Mouse (Mus musculus): ENCODE data around the gene Ssbp4. TPM values are rescaled to one million over a fixed set of nuclear protein-coding genes. Genes with fewer than 3 reads are reported as not detected.
A peak's percentile ranks its signal among the peaks of the same experiment; 100 is the strongest.
"Not testable (repeated sequence)": the region's sequence is repeated elsewhere in the genome, so short reads cannot be mapped to it uniquely, and the experiment has no call there.

Ssbp4 gene
- polyA plus RNA-seq, 1 experiment = 181 TPM

GRCm38 (mm10) chr8:70593173-70593572, 15.5 kb downstream of the Ssbp4 start:
- H3K27ac ChIP-seq (ENCODE audit: insufficient read depth, low read length) = no peak overlapping the region; the same call in 1 of the 2 replicates
- WGBS = 74% methylated on average over 8 of the region's 8 CpGs
- no peak overlapping the region for H3K4me3 ChIP-seq (replicated peaks; ENCODE audit: insufficient read depth, low read depth, low read length)
- no peak for DNase-seq
- TF ChIP-seq POLR2A (IDR thresholded peaks at IDR 0.05; ENCODE audit: borderline replicate concordance, insufficient read depth, low read length) (no peak), CTCF (IDR thresholded peaks at IDR 0.05; ENCODE audit: borderline replicate concordance, insufficient read depth, low read depth, low read length) (no peak)
- no peaks in the 10 kb centered on the region for H3K27me3 ChIP-seq (ENCODE audit: control insufficient read depth, insufficient read depth, low read length)
- peaks cover 9% of the 10 kb centered on the region; the same call in 1 of the 2 replicates for H3K4me1 ChIP-seq (ENCODE audit: control insufficient read depth, insufficient read depth, low read length)

- Histone ChIP-seq H3K27me3 (ENCODE audit: control insufficient read depth, insufficient read depth, low read length) (no peaks in the 10 kb centered on the region), H3K27ac (ENCODE audit: insufficient read depth, low read length) (no peak overlapping the region), H3K4me3 (replicated peaks; ENCODE audit: insufficient read depth, low read depth, low read length) (no peak overlapping the region), H3K4me1 (ENCODE audit: control insufficient read depth, insufficient read depth, low read length) (peaks cover 9% of the 10 kb centered on the region; the same call in 1 of the 2 replicates)
- TF ChIP-seq CTCF (IDR thresholded peaks at IDR 0.05; ENCODE audit: borderline replicate concordance, insufficient read depth, low read depth, low read length) (no peak), POLR2A (IDR thresholded peaks at IDR 0.05; ENCODE audit: borderline replicate concordance, insufficient read depth, low read length) (no peak)
- no peak for DNase-seq
- WGBS = 64% methylated on average over 12 of the region's 12 CpGs
Observed at GRCm38 (mm10) chr8:70591569-70591968, 17.1 kb downstream of the Ssbp4 start.

GRCm38 (mm10) chr8:70587955-70588354, 20.7 kb downstream of the Ssbp4 start:
- 97% methylated on average over 4 of the region's 4 CpGs for WGBS
- H3K4me3 ChIP-seq (replicated peaks; ENCODE audit: insufficient read depth, low read depth, low read length); DNase-seq; H3K27ac ChIP-seq (ENCODE audit: insufficient read depth, low read length); H3K27me3 ChIP-seq (ENCODE audit: control insufficient read depth, insufficient read depth, low read length): not testable (repeated sequence)
- H3K4me1 ChIP-seq (ENCODE audit: control insufficient read depth, insufficient read depth, low read length) = peaks cover 20% of the 10 kb centered on the region

- TF ChIP-seq POLR2A (IDR thresholded peaks at IDR 0.05; ENCODE audit: borderline replicate concordance, insufficient read depth, low read length) (no peak), CTCF (IDR thresholded peaks at IDR 0.05; ENCODE audit: borderline replicate concordance, insufficient read depth, low read depth, low read length) (peak; percentile 72)
- no peaks in the 10 kb centered on the region for H3K27me3 ChIP-seq (ENCODE audit: control insufficient read depth, insufficient read depth, low read length)
- peaks cover 22% of the 10 kb centered on the region for H3K4me1 ChIP-seq (ENCODE audit: control insufficient read depth, insufficient read depth, low read length)
- WGBS = 46% methylated on average over 7 of the region's 7 CpGs
- H3K27ac ChIP-seq (ENCODE audit: insufficient read depth, low read length) = peak overlapping the region; percentile 49; the same call in 1 of the 2 replicates
- H3K4me3 ChIP-seq (replicated peaks; ENCODE audit: insufficient read depth, low read depth, low read length) = no peak overlapping the region
- DNase-seq = peak; percentile 62 to 67
Observed at GRCm38 (mm10) chr8:70585258-70585652, 23.4 kb downstream of the Ssbp4 start.

GRCm38 (mm10) chr8:70584606-70585257, 23.9 kb downstream of the Ssbp4 start:
- no peaks in the 10 kb centered on the region for H3K27me3 ChIP-seq (ENCODE audit: control insufficient read depth, insufficient read depth, low read length)
- H3K27ac ChIP-seq (ENCODE audit: insufficient read depth, low read length) = peak overlapping the region; percentile 57
- H3K4me1 ChIP-seq (ENCODE audit: control insufficient read depth, insufficient read depth, low read length) = peaks cover 22% of the 10 kb centered on the region
- WGBS = 67% methylated on average over 9 of the region's 9 CpGs
- no peak overlapping the region for H3K4me3 ChIP-seq (replicated peaks; ENCODE audit: insufficient read depth, low read depth, low read length)
- TF ChIP-seq CTCF (IDR thresholded peaks at IDR 0.05; ENCODE audit: borderline replicate concordance, insufficient read depth, low read depth, low read length) (no peak), POLR2A (IDR thresholded peaks at IDR 0.05; ENCODE audit: borderline replicate concordance, insufficient read depth, low read length) (no peak)
- DNase-seq = no peak

- Histone ChIP-seq H3K4me3 (replicated peaks; ENCODE audit: insufficient read depth, low read depth, low read length) (no peak overlapping the region), H3K27me3 (ENCODE audit: control insufficient read depth, insufficient read depth, low read length) (no peaks in the 10 kb centered on the region), H3K27ac (ENCODE audit: insufficient read depth, low read length) (peak overlapping the region; percentile 57), H3K4me1 (ENCODE audit: control insufficient read depth, insufficient read depth, low read length) (peaks cover 22% of the 10 kb centered on the region)
- DNase-seq = peak; percentile 80 to 86
- 10% methylated on average over 18 of the region's 18 CpGs for WGBS
- TF ChIP-seq CTCF (IDR thresholded peaks at IDR 0.05; ENCODE audit: borderline replicate concordance, insufficient read depth, low read depth, low read length) (no peak), POLR2A (IDR thresholded peaks at IDR 0.05; ENCODE audit: borderline replicate concordance, insufficient read depth, low read length) (no peak)
Observed at GRCm38 (mm10) chr8:70583476-70584387, 24.9 kb downstream of the Ssbp4 start.

GRCm38 (mm10) chr8:70577207-70577606, 31.5 kb downstream of the Ssbp4 start:
- no peaks in the 10 kb centered on the region for H3K27me3 ChIP-seq (ENCODE audit: control insufficient read depth, insufficient read depth, low read length)
- TF ChIP-seq POLR2A (IDR thresholded peaks at IDR 0.05; ENCODE audit: borderline replicate concordance, insufficient read depth, low read length) = no peak
- no peak for TF ChIP-seq CTCF (IDR thresholded peaks at IDR 0.05; ENCODE audit: borderline replicate concordance, insufficient read depth, low read depth, low read length)
- WGBS = 34% methylated on average over 3 of the region's 3 CpGs
- no peak overlapping the region for H3K4me3 ChIP-seq (replicated peaks; ENCODE audit: insufficient read depth, low read depth, low read length)
- DNase-seq = peak in 1 of 2 experiments; percentile 55
- H3K27ac ChIP-seq (ENCODE audit: insufficient read depth, low read length) = no peak overlapping the region
- peaks cover 37% of the 10 kb centered on the region for H3K4me1 ChIP-seq (ENCODE audit: control insufficient read depth, insufficient read depth, low read length)

Data from cerebellum, adult 2 months (tissue).